Mouse (Mus musculus) left cerebral cortex, adult 8-10 months (tissue): ENCODE results near the gene Il12b. TPM values are rescaled to one million over a fixed set of nuclear protein-coding genes. Genes with fewer than 3 reads are reported as not detected.
A peak's percentile ranks its signal among the peaks of the same experiment; 100 is the strongest.
"Not testable (repeated sequence)": the region's sequence is repeated elsewhere in the genome, so short reads cannot be mapped to it uniquely, and the experiment has no call there.

Experiments
- DNase-seq, 2 experiments: peaks; one replicate each; pipeline ENCODE4 v3.0.0; 2022; ENCODE audit warnings: low spot score in 2 of 2
- total RNA-seq, 4 experiments: library from RNA; stranded (reverse); gene quantifications; 2 replicates each; pipeline ENCODE4 v1.2.4; 2022

The Il12b gene
- total RNA-seq, 4 experiments from 2014 or later, result not detected

DNA sequence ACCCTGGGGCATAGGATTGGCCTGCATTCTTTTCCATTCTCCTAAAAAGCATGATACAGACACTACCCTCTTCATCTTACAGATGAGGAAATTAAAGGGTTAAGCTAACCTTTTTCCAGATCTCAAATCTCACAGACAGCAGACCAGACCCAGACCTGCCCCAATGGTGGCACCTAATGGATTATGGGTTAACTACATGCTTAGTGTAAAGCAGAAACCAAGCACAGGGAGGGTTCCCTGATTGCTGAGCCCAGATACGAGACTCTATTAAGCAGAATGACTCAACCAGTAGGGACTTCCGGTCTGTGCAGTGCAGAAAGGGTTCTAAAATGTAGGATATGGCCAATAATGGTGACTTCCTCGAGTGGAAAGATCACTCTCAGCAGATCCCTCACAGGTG lies 10.6 kb downstream of the Il12b start:
- DNase-seq, result no peak

DNA sequence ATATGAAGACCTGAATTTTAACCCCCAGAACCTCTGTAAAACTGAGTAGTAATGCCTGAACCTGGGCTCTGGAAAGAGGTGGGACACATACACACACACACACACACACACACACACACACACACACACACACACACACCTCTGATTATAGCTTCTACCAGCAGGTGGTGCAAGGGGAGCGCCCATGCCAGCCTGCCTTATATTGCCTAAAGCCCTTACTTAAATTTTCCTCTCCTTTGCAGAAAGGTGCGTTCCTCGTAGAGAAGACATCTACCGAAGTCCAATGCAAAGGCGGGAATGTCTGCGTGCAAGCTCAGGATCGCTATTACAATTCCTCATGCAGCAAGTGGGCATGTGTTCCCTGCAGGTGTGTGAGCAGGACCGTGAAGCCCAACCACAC lies 12.4 kb downstream of the Il12b start:
- no peak for DNase-seq

DNA sequence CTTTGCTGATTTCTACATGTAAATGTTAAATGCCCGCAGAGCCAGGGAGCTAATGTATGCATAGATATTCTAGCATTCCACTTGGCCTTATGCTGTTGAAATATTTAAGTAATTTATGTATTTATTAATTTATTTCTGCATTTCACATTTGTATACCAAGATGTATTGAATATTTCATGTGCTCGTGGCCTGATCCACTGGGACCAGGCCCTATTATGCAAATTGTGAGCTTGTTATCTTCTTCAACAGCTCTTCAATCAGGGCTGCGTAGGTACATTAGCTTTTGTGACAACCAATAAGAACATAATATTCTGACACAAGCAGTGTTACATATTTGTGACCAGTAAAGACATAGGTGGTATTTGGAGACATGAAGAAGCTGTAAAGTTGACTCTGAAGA lies 13.5 kb downstream of the Il12b start:
- DNase-seq, result no peak

DNA sequence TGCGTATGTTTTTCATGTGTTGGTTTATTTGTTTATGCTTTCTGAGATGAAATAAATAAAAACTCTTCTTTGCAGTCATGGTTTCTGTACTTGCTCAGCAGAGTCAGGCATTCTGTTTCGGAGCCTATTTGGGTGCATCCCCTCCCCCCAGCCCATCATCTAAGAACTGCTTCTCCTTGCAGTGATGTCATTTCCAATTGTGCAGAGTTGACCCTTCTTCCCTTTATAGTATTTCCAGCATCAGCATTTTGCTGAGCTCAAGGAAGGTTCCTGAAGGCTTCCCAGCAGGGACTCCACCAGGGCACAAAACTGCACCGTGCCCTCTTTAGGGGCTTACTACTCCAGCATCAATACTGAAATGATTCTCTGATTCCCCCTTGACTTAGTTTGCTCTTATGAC lies 14.7 kb downstream of the Il12b start:
- DNase-seq, result no peak

DNA sequence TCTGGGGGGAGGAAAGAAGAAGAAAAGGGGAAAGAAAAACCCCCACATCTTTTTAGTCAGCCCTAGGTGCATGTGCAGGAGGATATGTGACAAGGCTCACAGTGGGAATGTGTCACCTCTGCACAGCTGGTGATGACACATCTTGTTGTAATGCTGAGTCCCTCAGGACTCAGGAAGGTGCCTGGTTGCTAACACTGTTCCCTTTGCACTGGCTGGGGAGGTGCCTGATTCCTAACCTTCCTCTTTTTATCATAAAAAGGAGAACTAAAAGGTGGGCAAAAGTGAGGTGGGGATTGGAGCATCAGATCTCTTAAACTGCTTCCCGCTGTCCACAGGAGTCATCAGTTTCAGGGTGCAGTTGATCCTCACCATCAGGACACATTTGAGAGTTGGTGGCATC lies 17.5 kb downstream of the Il12b start:
- DNase-seq, result no peak

DNA sequence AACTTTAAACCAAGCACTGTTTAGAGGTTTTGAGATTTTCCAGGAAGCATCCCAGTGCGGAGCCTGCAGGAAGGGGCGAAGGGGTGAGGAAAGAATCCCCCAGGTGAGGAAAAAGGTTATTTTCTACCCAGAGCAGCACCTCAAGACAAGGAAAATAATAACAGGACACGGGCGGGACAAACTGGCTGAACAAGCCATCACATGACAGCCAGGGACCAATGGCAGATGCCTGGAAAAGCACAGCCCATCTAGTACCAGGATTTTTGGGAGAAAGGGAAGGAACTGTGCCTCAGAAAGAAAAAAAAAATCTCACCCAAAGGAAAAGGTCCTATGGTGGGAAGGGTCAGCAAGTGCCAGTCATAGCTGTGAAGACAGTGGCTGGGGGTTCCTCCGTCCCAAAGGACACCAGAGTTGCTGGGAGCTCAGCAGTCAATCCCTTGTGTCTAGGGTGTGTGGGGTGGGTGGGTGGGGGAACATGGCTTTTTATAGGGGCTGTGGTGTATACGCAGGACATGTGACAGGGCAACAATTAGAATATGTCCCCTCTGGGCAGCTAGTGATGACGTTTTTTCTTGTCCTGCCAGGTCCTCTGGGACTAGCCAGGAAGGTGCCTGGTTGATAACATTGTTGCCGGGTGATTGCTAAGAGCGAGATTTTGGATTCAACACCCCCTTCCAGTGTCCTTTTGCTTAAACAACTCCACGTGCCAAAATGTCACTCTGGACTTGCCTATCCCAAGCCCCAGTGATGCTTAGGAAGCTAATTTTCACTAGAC lies 22.7 kb downstream of the Il12b start:
- DNase-seq, result no peak

DNA sequence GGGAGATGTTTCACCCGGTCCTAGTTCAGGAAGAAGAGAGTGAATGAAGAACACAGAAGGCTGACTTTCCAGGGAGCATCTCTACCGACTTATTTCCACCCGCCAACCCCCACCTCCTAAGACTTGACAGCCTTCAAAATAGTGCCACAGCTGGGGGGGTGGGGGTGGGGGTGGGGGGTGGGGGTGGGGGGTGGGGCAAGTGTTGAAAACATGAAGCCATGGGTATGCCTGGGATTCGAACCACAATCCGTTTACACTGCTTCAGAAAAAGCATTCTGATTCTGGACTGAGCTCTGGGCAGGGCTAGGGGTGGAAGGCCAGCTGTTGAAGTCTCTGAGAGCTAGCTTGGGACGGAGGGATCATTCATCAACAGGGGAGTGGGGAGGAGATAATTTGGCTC lies 23.4 kb downstream of the Il12b start:
- DNase-seq, result no peak

DNA sequence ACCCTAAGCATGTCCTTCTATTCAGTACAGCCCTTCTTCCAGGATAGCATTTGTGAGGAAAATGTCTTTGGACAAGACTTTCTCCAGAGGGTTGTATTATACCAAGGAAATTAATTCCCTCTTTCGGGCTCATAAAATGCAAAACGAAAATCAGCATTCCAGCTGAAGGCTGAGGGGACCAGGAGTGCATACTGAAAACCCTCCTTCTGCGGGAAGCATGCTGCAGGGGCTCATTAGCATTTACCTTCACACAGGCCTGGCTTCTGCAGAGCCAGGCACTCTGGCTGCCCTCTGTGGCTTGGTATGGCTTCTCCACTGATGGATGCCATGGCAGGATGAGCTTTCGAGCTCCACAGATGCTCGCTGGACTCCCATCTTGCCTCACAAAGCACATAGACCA lies 24.1 kb downstream of the Il12b start:
- no peak for DNase-seq

DNA sequence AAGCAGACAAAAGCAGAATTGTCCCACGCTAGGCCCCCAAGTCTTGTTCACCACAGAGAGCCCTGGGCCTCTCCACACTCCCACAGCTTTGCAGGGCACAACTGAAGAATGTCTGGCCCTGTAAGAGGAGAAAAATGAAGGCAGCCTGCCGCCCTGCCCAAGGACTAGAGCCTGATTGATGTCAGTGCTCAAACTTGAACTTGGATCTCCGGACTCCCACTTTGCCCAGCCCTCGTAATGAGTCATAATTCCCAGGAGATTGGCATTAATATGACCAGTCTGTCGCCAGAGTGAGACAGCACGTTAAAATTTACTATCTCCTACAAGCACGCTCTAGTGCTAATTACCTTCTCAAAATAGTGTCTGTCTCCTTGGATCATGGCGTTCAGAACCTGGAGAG lies 25.1 kb downstream of the Il12b start:
- DNase-seq, result no peak

DNA sequence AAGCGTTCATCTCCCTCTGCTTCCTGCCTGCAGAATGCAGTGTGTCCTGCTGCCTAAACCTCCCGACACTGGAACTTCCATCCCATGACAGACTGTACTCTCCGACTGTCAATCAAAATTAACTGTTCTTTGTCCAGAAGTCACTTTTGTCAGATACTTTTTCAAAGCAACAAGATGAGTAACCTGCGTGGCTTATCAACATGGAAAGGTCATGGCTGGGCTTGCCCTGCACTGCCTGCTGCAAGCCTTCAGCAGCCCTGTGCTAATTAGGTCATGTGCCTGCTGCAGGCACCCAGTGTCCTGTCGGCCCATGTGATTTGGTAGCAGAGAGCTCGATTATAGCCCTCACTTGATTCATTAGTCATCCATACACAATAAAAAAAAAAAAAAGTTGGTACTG lies 25.8 kb downstream of the Il12b start:
- no peak for DNase-seq

DNA sequence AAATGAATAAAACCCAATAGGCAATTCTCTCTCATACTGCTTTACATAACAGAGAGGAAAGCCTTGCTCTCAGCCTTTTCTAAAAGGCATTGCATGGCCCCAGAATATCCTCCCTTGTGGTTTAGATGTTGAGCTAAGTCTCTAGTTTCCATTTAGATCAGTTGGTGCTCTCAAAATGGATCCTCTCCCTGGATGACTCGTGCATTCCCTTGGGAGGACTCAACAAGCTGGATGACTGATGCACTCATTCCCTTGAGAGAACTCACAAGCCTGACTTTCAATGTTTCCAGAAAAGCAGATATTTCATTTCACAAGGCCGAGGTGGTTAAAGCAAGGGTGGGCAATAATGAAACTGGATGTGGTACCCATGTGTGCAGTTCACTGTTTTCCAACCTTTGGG lies 28.1 kb downstream of the Il12b start:
- no peak for DNase-seq

DNA sequence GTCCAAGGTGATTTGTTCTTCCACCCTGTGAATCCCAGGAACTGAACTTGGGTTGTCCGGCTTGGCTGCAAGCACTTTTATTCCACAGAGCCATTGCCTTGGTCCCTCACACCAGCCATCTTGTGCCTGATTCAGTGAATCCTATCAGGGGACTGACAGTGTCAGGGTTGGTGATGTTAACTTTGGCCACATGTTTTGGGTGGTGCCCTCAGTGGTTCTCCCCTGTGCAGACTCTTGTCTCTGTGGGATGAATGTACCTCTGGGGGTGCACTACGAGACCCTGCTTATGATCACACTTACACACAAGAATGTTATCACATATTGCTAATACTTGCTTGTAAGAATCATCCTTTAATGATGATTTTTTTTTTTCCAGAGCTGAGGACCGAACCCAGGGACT lies 30.2 kb downstream of the Il12b start:
- no peak for DNase-seq

DNA sequence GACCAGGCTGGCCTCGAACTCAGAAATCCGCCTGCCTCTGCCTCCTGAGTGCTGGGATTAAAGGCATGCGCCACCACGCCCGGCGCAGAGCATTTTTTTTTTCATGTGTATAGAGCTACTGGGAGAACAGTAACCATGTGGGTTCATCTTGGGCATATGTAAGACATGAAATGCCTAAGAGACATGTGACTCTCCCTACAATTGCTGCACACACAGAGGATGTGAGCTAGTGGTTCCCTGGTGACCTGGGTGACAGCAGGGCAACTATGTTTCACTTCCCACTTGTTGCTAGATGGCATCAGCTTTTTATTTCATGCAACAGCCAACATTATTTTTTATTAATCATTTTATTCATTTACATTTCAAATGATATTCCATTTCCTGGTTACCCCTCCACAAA lies 37.9 kb downstream of the Il12b start:
- DNase-seq, result no peak

DNA sequence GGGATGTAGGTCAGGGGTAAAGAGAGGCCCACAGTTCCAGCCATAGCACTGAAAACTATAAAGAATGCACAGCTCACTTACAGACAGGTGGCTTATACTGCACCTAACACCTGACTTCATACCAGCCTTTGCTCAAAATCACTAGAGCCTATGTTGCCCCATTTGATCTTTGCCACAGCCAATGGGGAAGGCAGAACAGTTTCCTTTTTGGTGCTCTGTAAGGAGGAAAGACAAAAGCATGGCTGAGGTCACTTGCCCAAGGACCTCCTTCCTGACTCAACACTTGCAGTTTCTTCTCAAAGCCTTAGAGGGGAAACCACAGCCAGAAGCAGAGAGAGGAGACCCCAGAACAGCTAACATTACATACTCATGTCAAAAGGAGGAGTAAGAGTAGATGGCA lies 51.2 kb downstream of the Il12b start:
- no peak for DNase-seq

DNA sequence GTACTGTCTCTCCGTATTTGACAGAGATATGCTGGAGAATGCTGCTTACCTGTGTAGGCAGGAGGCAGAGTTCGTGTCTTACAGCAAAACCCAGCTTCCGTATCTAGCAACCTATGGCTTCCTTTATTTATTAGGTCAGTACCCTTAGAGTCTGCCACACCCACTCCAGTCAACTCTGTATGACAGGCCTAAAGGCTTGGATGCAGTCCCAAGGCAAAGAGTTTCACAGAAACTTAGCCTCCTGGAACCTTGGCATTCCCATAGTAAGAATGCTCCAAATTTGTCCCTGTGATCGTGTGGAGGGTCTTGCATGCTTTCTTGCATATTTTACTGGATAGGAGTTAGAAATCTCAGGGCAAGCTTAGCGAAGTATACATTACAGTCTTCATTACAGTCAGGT lies 52.2 kb downstream of the Il12b start:
- not testable (repeated sequence) for DNase-seq

DNA sequence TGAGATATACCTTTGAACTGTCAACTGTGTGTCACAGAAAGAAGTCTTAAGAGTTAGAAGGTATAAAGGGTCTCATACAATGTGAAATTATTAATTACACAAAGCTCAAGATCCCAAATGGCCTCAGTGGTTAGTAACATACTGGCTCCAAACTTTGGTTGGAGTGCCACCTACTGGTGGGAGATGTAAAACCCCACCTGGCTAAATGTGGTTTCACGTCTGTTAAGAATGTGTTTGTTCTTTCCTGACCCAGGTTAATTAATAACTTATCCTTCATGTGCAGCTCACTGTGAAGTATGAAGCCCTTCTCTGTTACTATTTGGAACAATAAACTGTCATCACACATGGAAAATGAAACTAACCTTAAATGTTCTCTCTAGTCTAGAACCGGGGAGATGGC lies 53.6 kb downstream of the Il12b start:
- DNase-seq, result peak in 1 of 2 experiments; percentile 22

DNA sequence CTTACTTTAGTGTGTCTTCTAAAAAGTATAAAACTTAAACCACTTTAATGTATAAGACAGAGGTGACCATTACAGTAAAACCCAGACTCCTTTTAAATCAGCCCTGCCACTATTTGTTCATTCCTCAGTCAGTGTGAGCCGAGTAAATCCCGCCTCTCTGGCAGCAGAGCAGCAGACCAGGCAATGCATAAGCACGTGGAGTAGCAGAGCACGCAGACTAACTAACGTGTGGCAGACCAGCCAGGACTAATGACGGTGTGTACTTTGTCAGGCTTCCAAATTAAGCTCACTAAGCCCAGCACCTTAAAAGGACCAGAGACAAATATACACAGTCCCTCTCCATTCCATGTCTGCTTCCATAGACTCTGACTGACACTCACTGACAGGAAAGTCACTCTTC lies 61.6 kb downstream of the Il12b start:
- DNase-seq, result no peak

Other genes with a start within 250 kb of the Il12b start
- gene Ublcp1, start 70.4 kb downstream of the Il12b start, total RNA-seq, result 10 to 100 TPM; 41.4 to 67.4 (median 54.8) TPM
- gene Rnf145, start 118.9 kb downstream of the Il12b start, total RNA-seq, result 100 to 1,000 TPM in 1 of 4 experiments, 10 to 100 TPM in 3; 88.8 to 104 (median 97.9) TPM
- 1 to 10 TPM; 4.4 to 5.8 (median 4.9) TPM for gene Ebf1, start 217.3 kb downstream of the Il12b start, total RNA-seq